Mouse (Mus musculus) E14TG2a.4 (cell line): ENCODE results near the gene Rplp0.

Experiments used
- H3K27me3 ChIP-seq: 2 replicates; pipeline ENCODE4 v1.6.1; 2014; ENCODE audit warnings: low read length, control low read depth; ENCODE audit not compliant: insufficient read depth
- H3K36me3 ChIP-seq: 2 replicates; pipeline ENCODE4 v1.6.1; 2014; ENCODE audit warnings: low read length, control low read depth; ENCODE audit not compliant: insufficient read depth
- H3K4me1 ChIP-seq: replicated peaks from 2 replicates; pipeline ENCODE4 v1.6.1; 2014; ENCODE audit warnings: low read depth, low read length, control low read depth
- H3K4me3 ChIP-seq: replicated peaks from 2 replicates; pipeline ENCODE4 v1.5.1; 2014; ENCODE audit warnings: mild to moderate bottlenecking, low read length
- H3K9me3 ChIP-seq: 2 replicates; pipeline ENCODE4 v1.6.1; 2014; ENCODE audit warnings: low read length, control low read depth
- CTCF ChIP-seq: conservative IDR thresholded peaks from 2 replicates; pipeline ENCODE4 v1.5.1; 2014; ENCODE audit warnings: low read length
- NANOG ChIP-seq: IDR thresholded peaks from 2 replicates; pipeline ENCODE4 v1.6.1; 2014; ENCODE audit warnings: borderline replicate concordance, low read length, mixed read lengths
- POU5F1 ChIP-seq: IDR thresholded peaks from 2 replicates; pipeline ENCODE4 v1.6.1; 2014; ENCODE audit warnings: low read length, borderline replicate concordance

Gene Rplp0

DNA sequence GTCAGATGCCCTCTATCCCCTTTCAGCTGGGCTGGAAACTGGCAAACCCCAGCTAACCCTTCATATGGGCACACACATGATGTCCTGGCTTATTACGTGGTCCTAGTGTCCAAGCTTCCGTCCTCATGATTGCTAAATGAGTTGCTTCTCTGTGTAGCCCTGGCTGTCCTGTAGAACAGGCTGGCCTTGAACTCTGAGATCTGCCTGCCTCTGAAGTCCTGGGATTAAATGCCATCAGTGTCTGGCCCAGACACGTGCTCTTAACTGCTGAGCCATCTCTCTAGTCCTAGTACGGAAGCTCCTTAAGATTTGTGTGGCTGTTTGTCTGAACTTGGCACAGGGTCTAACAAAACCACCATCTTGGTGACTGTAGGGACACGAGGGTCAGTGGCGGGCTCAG lies 44.3 kb downstream of the Rplp0 start:
- TF ChIP-seq CTCF (no peak), NANOG (no peak), POU5F1 (no peak)
- no peaks in the 10 kb centered on the region for H3K9me3 ChIP-seq

DNA sequence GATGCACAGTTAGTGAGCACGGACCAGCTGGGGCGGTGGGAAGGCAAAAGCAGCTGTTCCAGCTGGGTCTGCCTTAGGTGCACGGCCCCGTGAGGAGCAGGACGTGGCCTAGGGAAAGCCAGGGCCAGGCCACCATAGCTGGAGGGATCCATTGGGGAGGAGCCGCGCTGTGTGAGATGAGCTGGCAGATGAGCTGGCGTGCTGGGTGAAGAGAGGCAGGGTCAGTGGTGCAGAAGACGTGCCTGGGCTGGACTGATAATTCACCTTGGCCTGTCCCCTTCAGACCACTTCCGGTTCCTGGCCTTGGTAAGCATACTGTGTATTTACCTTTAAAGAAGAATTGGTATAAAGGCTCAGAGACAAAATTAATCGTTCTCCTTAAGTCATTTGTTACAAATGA lies 52.3 kb downstream of the Rplp0 start:
- Histone ChIP-seq H3K36me3 (peaks cover 99% of the 10 kb centered on the region), H3K9me3 (no peaks in the 10 kb centered on the region), H3K27me3 (no peaks in the 10 kb centered on the region), H3K4me1 (peaks cover 66% of the 10 kb centered on the region), H3K4me3 (no peak overlapping the region)
- TF ChIP-seq CTCF (no peak), NANOG (no peak), POU5F1 (no peak)

More for the DNA sequence above, 44.3 kb downstream of the Rplp0 start:
- Histone ChIP-seq H3K27me3 (no peaks in the 10 kb centered on the region), H3K36me3 (peaks cover 96% of the 10 kb centered on the region), H3K4me3 (no peak overlapping the region), H3K4me1 (peaks cover 27% of the 10 kb centered on the region)
